Mouse (Mus musculus): Measurements from ENCODE around the gene Naa20.

The Naa20 gene

GRCm38 (mm10) chr2:145884036-145884912, 17.6 kb upstream of the Naa20 start:
- in situ Hi-C loops (cut with MboI; ENCODE audit: unreplicated experiment in 2 of 2): no loop called here

- in situ Hi-C loops (cut with MboI; ENCODE audit: unreplicated experiment in 2 of 2): no loop called here
Observed at GRCm38 (mm10) chr2:145884913-145885785, 16.8 kb upstream of the Naa20 start.

- in situ Hi-C loops (cut with MboI; ENCODE audit: unreplicated experiment in 2 of 2): no loop called here
Observed at GRCm38 (mm10) chr2:145887937-145888765, 13.7 kb upstream of the Naa20 start.

DNA sequence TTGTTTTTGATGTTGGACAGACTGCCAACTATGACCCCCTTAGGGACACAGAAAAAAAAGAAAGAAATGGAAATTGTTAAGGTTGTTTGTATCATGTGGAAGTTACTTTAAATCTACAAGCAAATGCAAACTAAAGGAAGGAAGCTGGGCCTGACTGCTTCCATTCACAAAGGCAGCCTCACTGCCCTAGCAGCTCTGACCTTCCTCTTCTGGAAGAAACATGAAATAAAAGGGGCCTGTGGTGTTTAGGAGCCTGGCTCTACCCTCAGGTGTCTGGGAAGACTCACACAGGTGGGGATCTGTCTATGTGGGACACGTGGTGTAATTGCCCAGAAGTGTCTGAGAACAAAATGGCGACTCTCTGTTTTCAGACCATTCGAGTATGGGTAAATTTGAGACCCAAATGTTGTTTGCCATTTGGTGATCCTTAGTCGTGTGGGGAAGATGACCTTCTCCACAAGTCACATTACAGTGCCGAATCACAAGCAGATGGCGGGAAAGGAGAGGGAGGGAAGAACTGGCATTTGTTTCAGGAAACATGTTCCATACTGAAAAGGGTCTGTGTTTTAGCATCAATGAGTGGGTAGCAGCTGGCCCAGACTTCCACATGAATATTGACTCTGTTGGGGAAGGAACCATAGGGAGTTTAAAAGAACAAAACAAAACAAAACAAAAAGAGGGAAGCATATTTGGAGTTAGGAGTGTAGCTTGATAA, 13.0 kb upstream of the Naa20 start:
- in situ Hi-C loops (cut with MboI; ENCODE audit: unreplicated experiment in 2 of 2): no loop called here

DNA sequence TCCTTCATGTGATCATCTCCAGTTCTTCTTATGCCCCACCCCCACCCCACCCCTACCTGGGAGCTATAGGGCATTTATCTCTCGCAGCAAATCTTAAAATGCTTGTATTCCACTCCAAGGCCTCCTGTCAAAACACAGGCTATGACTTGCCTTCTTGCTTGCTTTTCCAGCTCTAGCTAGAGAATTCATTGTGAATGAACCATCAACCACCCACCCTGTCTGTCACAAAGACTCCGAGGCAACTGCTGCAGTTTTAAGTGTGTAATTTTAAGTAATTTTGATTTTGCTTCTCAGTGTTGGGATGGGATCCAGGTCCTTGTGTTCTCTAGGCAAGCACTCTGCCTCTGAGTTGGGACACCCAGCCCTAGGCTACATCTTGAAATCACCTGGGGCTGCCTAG, 11.3 kb upstream of the Naa20 start:
- in situ Hi-C loops (cut with MboI; ENCODE audit: unreplicated experiment in 2 of 2): no loop called here

GRCm38 (mm10) chr2:145893756-145894155, 8.1 kb upstream of the Naa20 start:
- in situ Hi-C loops (cut with MboI; ENCODE audit: unreplicated experiment in 2 of 2): no loop called here

GRCm38 (mm10) chr2:145898106-145898505, 3.8 kb upstream of the Naa20 start:
- in situ Hi-C loops (cut with MboI; ENCODE audit: unreplicated experiment in 2 of 2): no loop called here

GRCm38 (mm10) chr2:145900318-145900717, 1.6 kb upstream of the Naa20 start:
- in situ Hi-C loops (cut with MboI; ENCODE audit: unreplicated experiment in 2 of 2): loop anchor here (10.0 to 25.0 kb wide), 5 partner anchors 714 to 1313 kb away; partner anchors contain the start of genes Kiz (in 2 of the 2), Dtd1 (in 1 of the 2) and Smim26 (in 1 of the 2)

- in situ Hi-C loops (cut with MboI; ENCODE audit: unreplicated experiment in 2 of 2): loop anchor here (10.0 to 25.0 kb wide), 5 partner anchors 712 to 1316 kb away; partner anchors contain the start of genes Kiz (in 2 of the 2), Dtd1 (in 1 of the 2) and Smim26 (in 1 of the 2)
Observed at GRCm38 (mm10) chr2:145903061-145903901, 1.4 kb downstream of the Naa20 start.

DNA sequence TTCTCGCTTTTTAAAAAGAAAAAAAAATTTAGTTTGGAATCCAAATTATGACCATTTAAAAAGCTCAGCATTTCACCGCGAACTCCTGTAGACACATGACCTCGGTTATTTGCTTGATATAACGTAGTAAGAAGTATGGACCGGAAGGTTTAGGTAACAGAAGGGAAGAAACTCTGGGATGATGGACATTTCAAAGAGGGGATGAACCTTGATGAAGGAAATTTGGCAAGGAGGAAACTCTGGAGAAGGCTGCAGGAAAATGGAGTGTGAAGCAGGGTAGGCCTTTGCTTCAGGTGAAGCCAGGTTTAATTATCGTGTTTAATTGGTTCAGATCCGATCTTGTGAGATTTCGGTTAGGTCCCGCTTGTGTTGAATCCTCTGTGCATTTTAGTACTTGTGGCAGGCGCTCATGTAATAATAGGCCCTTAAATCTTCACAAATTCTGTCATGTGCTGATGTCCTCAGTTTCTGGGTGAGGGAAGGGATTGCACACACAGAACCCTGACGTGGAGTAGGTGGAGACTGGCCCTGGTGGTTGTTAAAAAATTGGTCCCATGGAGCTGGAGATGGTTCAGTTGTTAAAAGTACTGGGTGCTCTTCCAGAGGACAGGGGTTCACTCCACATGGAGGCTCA, 2.2 kb downstream of the Naa20 start:
- in situ Hi-C loops (cut with MboI; ENCODE audit: unreplicated experiment in 2 of 2): loop anchor here (10.0 to 25.0 kb wide), 5 partner anchors 711 to 1317 kb away; partner anchors contain the start of genes Kiz (in 2 of the 2), Dtd1 (in 1 of the 2) and Smim26 (in 1 of the 2)

DNA sequence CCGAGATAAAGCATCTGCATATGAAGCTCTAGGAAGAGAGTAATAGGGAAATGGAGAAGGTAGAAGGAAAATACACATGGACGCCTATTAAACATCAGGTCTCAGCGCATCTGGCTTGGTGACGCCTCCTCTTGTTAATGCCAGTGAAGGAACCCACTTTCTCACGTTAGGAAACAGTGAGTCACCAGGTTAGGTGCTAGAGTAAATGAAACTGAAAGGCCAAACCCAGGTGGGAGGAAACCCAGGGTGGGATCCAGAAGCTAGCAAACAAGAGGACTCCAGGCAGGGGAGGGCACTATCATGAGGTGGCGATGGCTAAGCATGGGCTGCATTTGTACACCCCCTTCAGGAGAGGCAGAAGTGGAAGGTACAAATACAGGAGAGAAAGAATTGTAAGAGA, 3.3 kb downstream of the Naa20 start:
- in situ Hi-C loops (cut with MboI; ENCODE audit: unreplicated experiment in 2 of 2): loop anchor here (10.0 to 25.0 kb wide), 5 partner anchors 710 to 1318 kb away; partner anchors contain the start of genes Kiz (in 2 of the 2), Dtd1 (in 1 of the 2) and Smim26 (in 1 of the 2)

GRCm38 (mm10) chr2:145905884-145906283, 4.0 kb downstream of the Naa20 start:
- in situ Hi-C loops (cut with MboI; ENCODE audit: unreplicated experiment in 2 of 2): loop anchor here (10.0 to 25.0 kb wide), 5 partner anchors 709 to 1319 kb away; partner anchors contain the start of genes Kiz (in 2 of the 2), Dtd1 (in 1 of the 2) and Smim26 (in 1 of the 2)

DNA sequence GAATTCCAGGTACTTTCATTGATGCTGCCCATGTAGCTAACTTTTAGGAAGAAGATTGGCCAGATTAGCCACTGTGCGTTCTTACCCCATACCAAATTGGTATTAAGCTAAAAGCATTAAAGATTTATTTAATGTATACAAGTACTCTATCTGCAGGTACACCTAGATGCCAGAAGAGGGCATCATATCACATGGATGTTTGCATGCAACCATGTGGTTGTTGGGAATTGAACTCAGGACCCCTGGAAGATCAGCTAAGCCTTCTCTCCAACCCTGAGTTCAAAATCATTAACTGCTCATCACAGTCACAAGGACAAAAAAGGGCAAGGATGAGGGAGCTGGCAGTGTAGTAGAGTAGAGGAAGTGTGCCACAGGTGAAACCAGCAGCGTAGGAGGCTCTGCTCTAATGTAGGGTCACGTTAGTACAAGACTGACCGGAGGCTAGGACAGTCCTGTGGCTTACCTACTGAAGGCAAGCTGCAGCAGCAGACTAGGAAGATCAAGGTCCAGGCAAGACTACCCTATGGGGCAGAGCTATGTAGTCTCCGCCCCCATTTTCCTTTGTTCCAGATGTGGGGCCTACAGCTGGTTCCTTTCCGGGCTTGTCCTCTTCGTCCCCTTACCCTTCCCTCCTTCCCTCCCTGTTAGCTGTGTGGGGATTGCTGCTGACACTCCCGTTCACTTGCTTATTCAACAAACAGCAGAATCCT, 19.2 kb downstream of the Naa20 start:
- in situ Hi-C loops (cut with MboI; ENCODE audit: unreplicated experiment in 2 of 2): loop anchor here (10.0 to 25.0 kb wide), 5 partner anchors 941 to 1334 kb away; partner anchors contain the start of genes Dtd1 (in 1 of the 2), Kiz (in 1 of the 2), Smim26 (in 1 of the 2) and Xrn2 (in 1 of the 2)

GRCm38 (mm10) chr2:145934339-145935231, 32.7 kb downstream of the Naa20 start, which contains the start of the genes Cfap61 and Crnkl1:
Gene Cfap61, plus strand, starts transcription at chr2:145934784.
Gene Crnkl1, minus strand, starts transcription at chr2:145935014.
- in situ Hi-C loops (cut with MboI; ENCODE audit: unreplicated experiment in 2 of 2): loop anchor here in 1 of 2 experiments (10.0 kb wide), 1 partner anchor 580 kb away; the partner anchor contains the start of gene Ralgapa2

DNA sequence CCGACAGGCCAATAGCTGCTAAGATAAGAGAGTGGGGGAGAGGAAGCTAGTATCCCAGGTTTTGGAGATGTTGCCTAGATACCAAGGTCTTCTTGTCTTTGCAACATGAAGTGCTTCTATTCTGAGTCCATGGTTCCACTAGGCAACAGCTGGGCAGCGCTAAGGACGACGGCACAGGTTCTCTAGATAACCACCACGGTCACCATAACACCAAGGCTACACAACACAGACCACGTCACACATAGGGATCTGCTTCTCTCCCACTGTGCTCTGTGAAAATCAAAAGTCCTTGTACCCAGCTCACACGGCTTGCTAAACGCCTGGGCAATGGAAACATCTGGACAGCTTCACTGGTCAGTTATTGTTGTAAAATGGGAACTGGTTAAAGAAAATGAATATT, 35.1 kb downstream of the Naa20 start:
- in situ Hi-C loops (cut with MboI; ENCODE audit: unreplicated experiment in 2 of 2): loop anchor here in 1 of 2 experiments (10.0 kb wide), 1 partner anchor 578 kb away; the partner anchor contains the start of gene Ralgapa2

GRCm38 (mm10) chr2:145941403-145941802, 39.5 kb downstream of the Naa20 start:
- in situ Hi-C loops (cut with MboI; ENCODE audit: unreplicated experiment in 2 of 2): no loop called here

Data from v-Abl transformed pro-B cells (cell line).